In genomic region chr11:72946560-72947119, GRCm38 (mm10) we compare ENCODE assay signal across 11 mouse cellular contexts. TPM values are rescaled to one million over a fixed set of nuclear protein-coding genes. Genes with fewer than 3 reads are reported as not detected.
DNase-seq lines count a peak whose midpoint lies in the region; ATAC-seq and TF ChIP-seq lines count a peak whose summit lies in the region.
"Had no signal": no experiment of that assay in that cellular context is flagged by ENCODE, and none has a peak within 500 bp of the region (broad histone marks: within the 10 kb centered on the region; RNA-seq: fewer than 3 reads in every experiment).

No protein-coding gene starts in this region.

- H3K4me2 ChIP-seq in heart, embryonic 11.5 days: 0 out of 2 replicates have a peak overlapping the region, but pooled peaks have one; percentile 11
- no peak overlapping the region for H3K4me2 ChIP-seq in lung, embryonic 16.5 days (ENCODE audit: low read depth, low read length)
- H3K4me2 ChIP-seq in liver, embryonic 12.5 days: peak overlapping the region; percentile 32

- H3K4me3 ChIP-seq in heart, embryonic 11.5 days (ENCODE audit: low read depth, low read length): no peak overlapping the region
- no peak overlapping the region for H3K4me3 ChIP-seq in lung, embryonic 16.5 days (ENCODE audit: low read length)
- no peak overlapping the region for H3K4me3 ChIP-seq in liver, embryonic 12.5 days
- no peak overlapping the region for H3K4me3 ChIP-seq in left cerebral cortex, adult 2 months

- intact Hi-C loops in left cerebral cortex, postnatal 14 days (cut with DNase I): no loop called here
- intact Hi-C loops in left cerebral cortex, adult 2 months (cut with DNase I): no loop called here

- H3K36me3 ChIP-seq in heart, embryonic 11.5 days (ENCODE audit: control insufficient read depth, insufficient read depth, low read length): no peaks in the 10 kb centered on the region
- no peaks in the 10 kb centered on the region for H3K36me3 ChIP-seq in lung, embryonic 16.5 days (ENCODE audit: control insufficient read depth, insufficient read depth, low read length)
- H3K36me3 ChIP-seq in liver, embryonic 12.5 days: no peaks in the 10 kb centered on the region

- H3K4me1 ChIP-seq in heart, embryonic 11.5 days (ENCODE audit: control insufficient read depth, insufficient read depth, low read length): peaks cover 26% of the 10 kb centered on the region
- H3K4me1 ChIP-seq in lung, embryonic 16.5 days (replicated peaks; ENCODE audit: control insufficient read depth, insufficient read depth, low read length): peaks cover 40% of the 10 kb centered on the region
- peaks cover 32% of the 10 kb centered on the region for H3K4me1 ChIP-seq in liver, embryonic 12.5 days

- WGBS in heart, embryonic 11.5 days (ENCODE audit: insufficient replicate concordance): 45% methylated on average over 6 of the region's 6 CpGs
- WGBS in lung, embryonic 16.5 days: 18% methylated on average over 6 of the region's 6 CpGs
- 8% methylated on average over 6 of the region's 6 CpGs for WGBS in liver, embryonic 12.5 days (ENCODE audit: insufficient replicate concordance)

- no peak for TF ChIP-seq CTCF in left cerebral cortex, adult 2 months (IDR thresholded peaks at IDR 0.05)

- no peak overlapping the region for H3K27ac ChIP-seq in heart, embryonic 11.5 days (ENCODE audit: low read depth, low read length)
- H3K27ac ChIP-seq in lung, embryonic 16.5 days (ENCODE audit: low read length): peak overlapping the region; percentile 91
- H3K27ac ChIP-seq in liver, embryonic 12.5 days: peak overlapping the region; percentile 42
- no peak overlapping the region for H3K27ac ChIP-seq in left cerebral cortex, adult 2 months

- no peak for DNase-seq in heart, adult 18-20 months
- no peak for DNase-seq in lung, postnatal 14 days
- DNase-seq in cerebellum, postnatal 25 days: no peak
- no peak for DNase-seq in left cerebral cortex, postnatal 14 days (ENCODE audit: low spot score in 2 of 2)
- DNase-seq in left cerebral cortex, adult 2 months (ENCODE audit: extremely low spot score in 1 of 2, low spot score in 2 of 2): no peak
- DNase-seq: cerebellum, postnatal 36 days; left cerebral cortex, postnatal 4 days had no signal

- H3K9ac ChIP-seq in heart, embryonic 11.5 days (ENCODE audit: low read depth, low read length): no peak overlapping the region
- no peak overlapping the region for H3K9ac ChIP-seq in lung, embryonic 16.5 days (ENCODE audit: low read length)
- H3K9ac ChIP-seq in liver, embryonic 12.5 days: no peak overlapping the region

- ATAC-seq in heart, embryonic 11.5 days (replicated peaks; ENCODE audit: insufficient number of reproducible peaks, low FRiP score, low TSS enrichment): no peak
- peak; percentile 1; the same call in 1 of the 2 replicates for ATAC-seq in lung, embryonic 16.5 days (ENCODE audit: low read depth)
- ATAC-seq in liver, embryonic 12.5 days: no peak
- ATAC-seq: midbrain, embryonic 16.5 days had no signal

- H3K27me3 ChIP-seq in heart, embryonic 11.5 days (ENCODE audit: control insufficient read depth, insufficient read depth, low read length): peaks cover 3% of the 10 kb centered on the region; the same call in 1 of the 2 replicates
- no peaks in the 10 kb centered on the region for H3K27me3 ChIP-seq in lung, embryonic 16.5 days (ENCODE audit: control insufficient read depth, insufficient read depth, low read depth, low read length)
- peaks cover 6% of the 10 kb centered on the region; the same call in 1 of the 2 replicates for H3K27me3 ChIP-seq in liver, embryonic 12.5 days (replicated peaks)

- no peaks in the 10 kb centered on the region for H3K9me3 ChIP-seq in heart, embryonic 11.5 days (replicated peaks; ENCODE audit: control insufficient read depth, low read length)
- H3K9me3 ChIP-seq in lung, embryonic 16.5 days (ENCODE audit: control insufficient read depth, low read length): no peaks in the 10 kb centered on the region
- H3K9me3 ChIP-seq in liver, embryonic 12.5 days (replicated peaks): no peaks in the 10 kb centered on the region

RNA-seq across cellular contexts. Expression of gene Atp2a3, which starts 14.3 kb away (rescaled TPM):
- polyA plus RNA-seq in heart, embryonic 11.5 days (2014; fragmentation: Nextera tagmentation; extraction: Ambion mirVana): 2.1 and 2.9 TPM in 2 replicates
- 10 to 100 TPM in 1 of 2 experiments, 1 to 10 TPM in 1; 8.6 to 15.8 TPM for total RNA-seq in heart, adult 18-20 months (2021)
- polyA plus RNA-seq in lung, embryonic 16.5 days (2015; fragmentation: Nextera tagmentation; extraction: Ambion mirVana): 21.7 and 23.2 TPM in 2 replicates
- polyA plus RNA-seq in liver, embryonic 12.5 days (2016; fragmentation: Nextera tagmentation; extraction: Ambion mirVana): 17.5 and 18.9 TPM in 2 replicates
- total RNA-seq in left cerebral cortex, postnatal 14 days (2021): 1 to 10 TPM; 7.9 to 8.5 TPM
- 1 to 10 TPM; 6.9 to 7.0 TPM for total RNA-seq in left cerebral cortex, adult 2 months (2021)

RNA-seq across cellular contexts. Expression of gene P2rx1, which starts 52.3 kb away (rescaled TPM):
- polyA plus RNA-seq in heart, embryonic 11.5 days (2014; fragmentation: Nextera tagmentation; extraction: Ambion mirVana): 2.9 and 4.0 TPM in 2 replicates
- under 1 TPM; 0.25 to 0.28 TPM for total RNA-seq in heart, adult 18-20 months (2021)
- polyA plus RNA-seq in lung, embryonic 16.5 days (2015; fragmentation: Nextera tagmentation; extraction: Ambion mirVana): 2.2 and 2.6 TPM in 2 replicates
- polyA plus RNA-seq in liver, embryonic 12.5 days (2016; fragmentation: Nextera tagmentation; extraction: Ambion mirVana): 12.7 and 15.0 TPM in 2 replicates
- 1 to 10 TPM; 1.2 to 1.3 TPM for total RNA-seq in left cerebral cortex, postnatal 14 days (2021)
- under 1 TPM; 0.20 to 0.40 TPM for total RNA-seq in left cerebral cortex, adult 2 months (2021)

Comparison
In these comparisons a context has a peak if more than half of its experiments do, and no peak if none do; other contexts are left out.
1. H3K27ac ChIP-seq: peak in lung, embryonic 16.5 days (single experiment) and liver, embryonic 12.5 days (single experiment); none in heart, embryonic 11.5 days (single experiment) and left cerebral cortex, adult 2 months (single experiment).